ENCODE assay signal across 30 mouse cellular contexts in the genomic region with DNA sequence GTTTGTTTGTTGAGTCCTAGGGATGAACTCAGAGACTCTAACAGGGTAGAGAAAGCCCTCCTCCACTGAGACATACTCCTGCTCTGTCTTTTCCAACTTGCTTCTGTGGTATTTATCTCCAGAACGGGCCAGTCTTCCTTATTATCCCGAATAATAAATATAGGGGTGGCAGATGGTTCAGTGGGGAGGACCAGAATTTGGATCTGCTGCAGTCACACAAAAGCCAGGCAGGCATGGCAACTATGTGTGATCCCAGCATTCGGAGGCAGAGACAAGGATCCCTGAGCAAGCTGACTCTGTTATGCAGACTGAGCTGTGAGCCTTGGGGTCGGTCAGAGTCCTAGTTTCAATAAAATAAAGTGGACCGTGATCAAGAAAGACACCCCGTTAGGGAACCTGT. TPM values are rescaled to one million over a fixed set of nuclear protein-coding genes. Genes with fewer than 3 reads are reported as not detected.
DNase-seq lines count a peak whose midpoint lies in the region; ATAC-seq and TF ChIP-seq lines count a peak whose summit lies in the region.
"Had no signal": no experiment of that assay in that cellular context is flagged by ENCODE, and none has a peak within 500 bp of the region (broad histone marks: within the 10 kb centered on the region; RNA-seq: fewer than 3 reads in every experiment).

No protein-coding gene starts in this region.

- 0 out of 2 replicates have a peak overlapping the region, but pooled peaks have one; percentile 23 for H3K9ac ChIP-seq in hindbrain, embryonic 12.5 days
- H3K9ac ChIP-seq: forebrain, embryonic 15.5 days; heart, embryonic 13.5 days; hindbrain, embryonic 14.5 days had no signal

- H3K27ac ChIP-seq in cerebellum, adult 2 months (ENCODE audit: insufficient read depth, low read length) = peak overlapping the region; percentile 78
- H3K27ac ChIP-seq in hindbrain, embryonic 12.5 days = no peak overlapping the region
- H3K27ac ChIP-seq in hindbrain, embryonic 10.5 days = no peak overlapping the region
- H3K27ac ChIP-seq in layer of hippocampus, adult 2 months = peak overlapping the region; percentile 79
- H3K27ac ChIP-seq: forebrain, embryonic 15.5 days; heart, adult 2 months; heart, embryonic 10.5 days; heart, embryonic 13.5 days; hindbrain, embryonic 14.5 days; hindbrain, postnatal 0 days had no signal

- no peak for DNase-seq in cerebellum, adult 2 months
- no peak for DNase-seq in cerebellum, adult 18-20 months
- no peak for DNase-seq in hindbrain, embryonic 10.5 days (ENCODE audit: low spot score)
- peak; percentile 47 to 49 for DNase-seq in layer of hippocampus, adult 2 months (ENCODE audit: low spot score in 2 of 2)
- peak; percentile 63 for DNase-seq in layer of hippocampus, adult 9-11 months
- no peak for DNase-seq in embryo, embryonic 9.5 days (ENCODE audit: extremely low spot score)
- no peak for DNase-seq in B cell, adult 2 months
- DNase-seq: adrenal gland, postnatal 10 days; adrenal gland, postnatal 36 days; cerebellum, adult 11 months; cerebellum, adult 9-11 months; cerebellum, postnatal 25 days; embryo, embryonic 11 days; gastrocnemius, postnatal 10 days; gastrocnemius, postnatal 36 days; heart, adult 2 months had no signal

- WGBS in cerebellum, adult 2 months = 41% methylated on average over 6 of the region's 6 CpGs
- WGBS in hindbrain, embryonic 12.5 days = 84% methylated on average over 6 of the region's 6 CpGs
- 86% methylated on average over 6 of the region's 6 CpGs for WGBS in hindbrain, embryonic 10.5 days

- peaks cover 12% of the 10 kb centered on the region for H3K4me1 ChIP-seq in cerebellum, adult 2 months (ENCODE audit: control insufficient read depth, insufficient read depth, low read length)
- no peaks in the 10 kb centered on the region for H3K4me1 ChIP-seq in hindbrain, embryonic 12.5 days
- no peaks in the 10 kb centered on the region for H3K4me1 ChIP-seq in hindbrain, embryonic 10.5 days (replicated peaks)
- H3K4me1 ChIP-seq: forebrain, embryonic 15.5 days; heart, embryonic 10.5 days; heart, embryonic 13.5 days had no signal

- no peak for TF ChIP-seq CTCF in cerebellum, adult 2 months (IDR thresholded peaks at IDR 0.05; ENCODE audit: borderline replicate concordance, insufficient read depth, low read depth, low read length)
- TF ChIP-seq CTCF in layer of hippocampus, adult 2 months (conservative IDR thresholded peaks at IDR 0.05) = no peak

- peaks cover 7% of the 10 kb centered on the region for H3K9me3 ChIP-seq in hindbrain, embryonic 12.5 days (replicated peaks)
- peaks cover 4% of the 10 kb centered on the region; the same call in 1 of the 2 replicates for H3K9me3 ChIP-seq in hindbrain, embryonic 10.5 days
- H3K9me3 ChIP-seq: forebrain, embryonic 15.5 days; G1E had no signal

- no peak for ATAC-seq in hindbrain, embryonic 12.5 days (ENCODE audit: low FRiP score)
- ATAC-seq: forebrain, embryonic 15.5 days; hindbrain, postnatal 0 days; inflammation-experienced regulatory T-cells, adult 6 months; intestine, embryonic 16.5 days; Patski had no signal

- H3K36me3 ChIP-seq in hindbrain, embryonic 12.5 days = no peaks in the 10 kb centered on the region
- no peaks in the 10 kb centered on the region for H3K36me3 ChIP-seq in hindbrain, embryonic 10.5 days
- H3K36me3 ChIP-seq: forebrain, embryonic 15.5 days; G1E; heart, embryonic 10.5 days; heart, embryonic 13.5 days had no signal

- no peak overlapping the region for H3K4me3 ChIP-seq in cerebellum, adult 2 months (replicated peaks; ENCODE audit: insufficient read depth, low read depth, low read length)
- no peak overlapping the region for H3K4me3 ChIP-seq in hindbrain, embryonic 12.5 days
- no peak overlapping the region for H3K4me3 ChIP-seq in hindbrain, embryonic 10.5 days
- no peak overlapping the region for H3K4me3 ChIP-seq in layer of hippocampus, adult 2 months
- H3K4me3 ChIP-seq: forebrain, embryonic 15.5 days; heart, adult 2 months; heart, embryonic 10.5 days; heart, embryonic 13.5 days had no signal

- H3K4me2 ChIP-seq in hindbrain, embryonic 12.5 days (replicated peaks) = no peak overlapping the region
- H3K4me2 ChIP-seq: forebrain, embryonic 15.5 days; heart, embryonic 13.5 days; hindbrain, embryonic 14.5 days had no signal

- no peak for TF ChIP-seq POLR2A in cerebellum, adult 2 months (IDR thresholded peaks at IDR 0.05; ENCODE audit: borderline replicate concordance, insufficient read depth, low read length)

- H3K27me3 ChIP-seq in cerebellum, adult 2 months (ENCODE audit: control insufficient read depth, insufficient read depth, low read length) = no peaks in the 10 kb centered on the region
- H3K27me3 ChIP-seq in hindbrain, embryonic 12.5 days = no peaks in the 10 kb centered on the region
- H3K27me3 ChIP-seq in hindbrain, embryonic 10.5 days (ENCODE audit: insufficient read depth, poor library complexity, severe bottlenecking) = no peaks in the 10 kb centered on the region
- H3K27me3 ChIP-seq: CH12.LX; forebrain, embryonic 15.5 days; heart, embryonic 13.5 days; Patski had no signal

RNA-seq across cellular contexts. Expression of gene C1qtnf2, which starts 27.2 kb away (rescaled TPM):
- polyA plus RNA-seq in cerebellum, adult 2 months (2012; rRNA removed) = 1.8 and 1.9 TPM in 2 replicates
- polyA plus RNA-seq in hindbrain, embryonic 12.5 days (2016; fragmentation: Nextera tagmentation; extraction: Ambion mirVana) = 5.2 and 5.4 TPM in 2 replicates
- 1.1 and 1.3 TPM in 2 replicates for polyA plus RNA-seq in hindbrain, embryonic 10.5 days (2016; fragmentation: Nextera tagmentation; extraction: Ambion mirVana)
- total RNA-seq in layer of hippocampus, adult 2 months (2021) = 1 to 10 TPM; 1.3 to 1.4 TPM
- total RNA-seq: CH12.LX; G1E; granulocyte monocyte progenitor cell, adult 5-6 weeks; hematopoietic stem cell, adult 5-6 weeks had no signal
- polyA plus RNA-seq: G1E; inflammation-experienced regulatory T-cells, adult 6 months; Patski had no signal

RNA-seq across cellular contexts. Expression of gene Ccnjl, which starts 27.3 kb away (rescaled TPM):
- polyA plus RNA-seq in cerebellum, adult 2 months (2012; rRNA removed) = 8.4 and 10.5 TPM in 2 replicates
- polyA plus RNA-seq in hindbrain, embryonic 12.5 days (2016; fragmentation: Nextera tagmentation; extraction: Ambion mirVana) = 27.6 and 29.6 TPM in 2 replicates
- 37.4 and 45.5 TPM in 2 replicates for polyA plus RNA-seq in hindbrain, embryonic 10.5 days (2016; fragmentation: Nextera tagmentation; extraction: Ambion mirVana)
- 10 to 100 TPM; 10.8 to 15.5 TPM for total RNA-seq in layer of hippocampus, adult 2 months (2021)
- total RNA-seq: CH12.LX; gastrocnemius, adult 18-20 months; granulocyte monocyte progenitor cell, adult 5-6 weeks had no signal
- polyA plus RNA-seq: G1E; inflammation-experienced regulatory T-cells, adult 6 months had no signal

Comparison
In these comparisons a context has a peak if more than half of its experiments do, and no peak if none do; other contexts are left out.
1. DNase-seq: peak in layer of hippocampus, adult 2 months (2 of 2) and layer of hippocampus, adult 9-11 months (single experiment); none in cerebellum, adult 2 months (0 of 2), cerebellum, adult 18-20 months (0 of 2), hindbrain, embryonic 10.5 days (single experiment), embryo, embryonic 9.5 days (single experiment) and B cell, adult 2 months (0 of 2).
2. H3K27ac ChIP-seq: peak in cerebellum, adult 2 months (single experiment) and layer of hippocampus, adult 2 months (single experiment); none in hindbrain, embryonic 12.5 days (single experiment) and hindbrain, embryonic 10.5 days (single experiment).